Mouse (Mus musculus) erythroblast, embryonic 14.5 days (primary cell): ENCODE data around the gene Dennd2a. TPM values are rescaled to one million over a fixed set of nuclear protein-coding genes. Genes with fewer than 3 reads are reported as not detected.
"Not testable (repeated sequence)": the region's sequence is repeated elsewhere in the genome, so short reads cannot be mapped to it uniquely, and the experiment has no call there.

Experiments used
- H3K27me3 ChIP-seq: 2 replicates; pipeline ENCODE4 v1.6.1; 2012; ENCODE audit warnings: inconsistent platforms; ENCODE audit not compliant: control insufficient read depth
- H3K36me3 ChIP-seq: 2 replicates; pipeline ENCODE4 v1.6.1; 2012; ENCODE audit warnings: mild to moderate bottlenecking, inconsistent platforms; ENCODE audit not compliant: control insufficient read depth
- H3K4me1 ChIP-seq: 2 replicates; pipeline ENCODE4 v1.6.1; 2012; ENCODE audit warnings: inconsistent platforms; ENCODE audit not compliant: control insufficient read depth
- H3K4me3 ChIP-seq: replicated peaks from 2 replicates; pipeline ENCODE3; 2012; ENCODE audit warnings: moderate library complexity, mild to moderate bottlenecking, inconsistent platforms
- H3K9me3 ChIP-seq: 2 replicates; pipeline ENCODE4 v1.6.1; 2012; ENCODE audit warnings: low read length, inconsistent platforms, mixed read lengths; ENCODE audit not compliant: control insufficient read depth
- GATA1 ChIP-seq: IDR thresholded peaks from 2 replicates; pipeline ENCODE4 v1.6.1; 2012; ENCODE audit warnings: low read length, inconsistent platforms, mixed read lengths
- TAL1 ChIP-seq: IDR thresholded peaks from 3 replicates; pipeline ENCODE4 v1.6.1; 2012; ENCODE audit warnings: low read length, inconsistent platforms, mixed read lengths
- polyA plus RNA-seq: library from polyadenylated mRNA; stranded (reverse); fragments of >175 nt; gene quantifications from 2 replicates; pipeline ENCODE4 v1.2.3, GENCODE M21; 2012

Gene Dennd2a
- polyA plus RNA-seq, 1 experiment, result not detected

DNA sequence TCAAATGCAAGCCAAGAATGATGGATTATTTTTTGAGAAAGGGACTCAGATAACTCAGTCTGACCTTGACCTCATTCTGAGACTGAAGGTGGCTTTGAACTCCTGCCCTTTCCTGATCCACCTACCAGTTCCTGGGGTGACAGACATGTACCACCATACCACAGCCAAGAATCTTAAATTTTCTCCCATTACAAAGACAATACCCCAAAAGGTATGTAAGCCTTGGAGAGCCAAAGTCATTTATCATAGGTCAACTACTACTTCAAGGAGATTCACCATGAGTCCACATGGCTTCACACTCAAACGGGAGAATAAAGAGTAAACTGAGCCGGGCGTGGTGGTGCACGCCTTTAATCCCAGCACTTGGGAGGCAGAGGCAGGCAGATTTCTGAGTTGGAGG lies 107.1 kb downstream of the Dennd2a start:
- Histone ChIP-seq H3K9me3 (peaks cover 3% of the 10 kb centered on the region; the same call in 1 of the 2 replicates), H3K4me1 (peaks cover 12% of the 10 kb centered on the region), H3K27me3 (peaks cover 25% of the 10 kb centered on the region), H3K4me3 (no peak overlapping the region), H3K36me3 (no peaks in the 10 kb centered on the region)
- TF ChIP-seq GATA1, result no peak

DNA sequence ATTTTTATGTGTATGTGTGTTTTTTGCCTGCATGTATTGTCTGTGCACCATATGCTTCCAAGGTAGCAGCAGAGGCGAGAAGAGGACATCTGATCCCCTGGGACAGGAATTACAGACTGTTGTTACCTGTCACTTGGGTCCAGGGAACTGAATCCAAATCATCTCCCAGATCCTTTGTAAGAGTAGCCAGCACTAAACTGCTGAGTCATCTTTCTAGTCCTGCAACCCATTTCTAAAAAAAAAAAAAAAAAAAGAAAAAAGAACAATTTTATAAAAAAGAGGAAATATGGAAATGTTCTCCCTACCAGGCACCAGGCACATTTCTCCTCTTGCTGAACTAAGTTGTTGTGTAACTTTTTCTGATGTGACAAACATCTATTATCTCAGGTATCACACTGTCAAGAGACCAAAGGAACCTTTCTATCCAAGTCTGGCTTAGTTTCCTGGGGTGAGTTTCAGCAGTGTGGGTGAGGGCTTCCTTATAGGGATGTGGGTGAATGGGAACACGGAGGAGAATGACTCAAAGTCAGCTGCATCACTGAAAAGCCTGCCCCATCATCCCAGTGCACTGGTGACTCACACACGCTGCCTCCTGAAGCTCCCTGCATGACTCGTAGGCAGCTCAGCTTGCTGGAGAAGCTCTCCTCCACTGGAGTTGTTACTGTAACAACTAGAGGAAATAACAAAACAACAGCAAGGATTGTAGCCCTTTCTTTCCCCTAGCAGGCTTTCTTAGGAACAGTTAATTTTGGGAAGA lies 110.1 kb downstream of the Dennd2a start:
- Histone ChIP-seq H3K4me1 (peaks cover 12% of the 10 kb centered on the region), H3K9me3 (peaks cover 3% of the 10 kb centered on the region; the same call in 1 of the 2 replicates), H3K27me3 (peaks cover 34% of the 10 kb centered on the region), H3K36me3 (no peaks in the 10 kb centered on the region), H3K4me3 (no peak overlapping the region)
- TF ChIP-seq GATA1 (no peak), TAL1 (no peak)

DNA sequence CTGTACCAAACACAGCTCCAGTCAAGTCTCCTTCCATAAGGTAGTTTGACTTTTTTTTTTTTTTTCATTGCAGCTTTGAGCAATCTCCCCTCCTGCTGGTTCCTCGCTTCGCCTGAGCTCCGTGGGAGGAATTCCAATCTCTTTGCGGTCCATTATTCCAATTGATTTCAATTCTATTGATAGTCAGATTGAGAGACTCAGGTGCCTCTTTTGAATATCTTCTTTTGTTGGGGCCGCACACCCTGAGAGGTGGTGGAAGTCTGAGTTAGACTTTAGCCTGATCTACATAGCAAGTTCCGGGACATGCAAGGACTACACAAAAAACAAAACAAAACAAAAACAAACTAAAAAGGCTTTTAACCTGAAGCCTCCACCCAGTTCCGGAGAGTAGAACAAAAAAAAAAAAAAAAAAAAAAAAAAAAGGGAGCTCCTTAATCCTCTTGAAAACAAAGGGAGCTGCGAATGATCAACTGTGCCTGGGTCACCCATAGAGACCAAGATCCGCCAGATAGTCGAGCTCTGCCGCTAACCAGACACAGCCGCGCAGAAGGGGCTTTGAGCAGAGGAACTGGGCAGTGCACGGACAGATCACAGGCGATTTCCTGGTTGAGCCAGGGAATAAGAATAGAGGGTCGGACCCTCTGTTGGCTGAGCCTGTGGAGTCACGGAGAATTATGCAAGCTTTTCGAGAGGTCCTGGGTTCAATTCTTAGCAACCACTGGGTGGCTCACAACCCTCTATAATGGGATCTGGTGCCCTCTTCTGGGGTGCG lies 111.7 kb downstream of the Dennd2a start:
- Histone ChIP-seq H3K4me1 (peaks cover 12% of the 10 kb centered on the region), H3K9me3 (peaks cover 3% of the 10 kb centered on the region; the same call in 1 of the 2 replicates), H3K36me3 (no peaks in the 10 kb centered on the region), H3K4me3 (no peak overlapping the region), H3K27me3 (peaks cover 34% of the 10 kb centered on the region)
- TF ChIP-seq TAL1 (no peak), GATA1 (no peak)

DNA sequence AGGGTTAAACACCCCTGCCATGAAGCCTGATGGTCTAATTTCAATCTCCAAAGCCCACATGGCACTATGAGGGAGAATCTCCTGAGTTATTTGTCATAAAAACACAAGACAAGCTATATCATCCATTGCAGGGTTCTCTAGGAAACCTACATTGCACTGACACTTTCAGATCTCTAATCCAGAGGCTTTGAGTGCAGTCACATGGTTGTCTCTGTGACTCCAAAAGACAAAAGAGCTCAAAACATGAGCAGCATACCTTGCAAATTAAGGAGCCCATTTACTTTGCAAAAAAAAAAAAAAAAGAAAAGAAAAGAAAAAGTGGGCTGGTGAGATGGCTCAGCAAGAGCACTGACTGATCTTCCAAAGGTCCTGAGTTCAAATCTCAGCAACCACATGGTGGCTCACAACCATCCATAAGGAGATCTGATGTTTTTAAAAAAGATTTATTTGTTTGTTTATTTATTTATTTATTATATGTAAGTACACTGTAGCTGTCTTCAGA lies 114.8 kb downstream of the Dennd2a start:
- TF ChIP-seq TAL1 (no peak), GATA1 (no peak)
- H3K36me3 ChIP-seq, result no peaks in the 10 kb centered on the region
- peaks cover 3% of the 10 kb centered on the region; the same call in 1 of the 2 replicates for H3K9me3 ChIP-seq
- peaks cover 12% of the 10 kb centered on the region for H3K4me1 ChIP-seq
- peaks cover 20% of the 10 kb centered on the region for H3K27me3 ChIP-seq
- no peak overlapping the region for H3K4me3 ChIP-seq

DNA sequence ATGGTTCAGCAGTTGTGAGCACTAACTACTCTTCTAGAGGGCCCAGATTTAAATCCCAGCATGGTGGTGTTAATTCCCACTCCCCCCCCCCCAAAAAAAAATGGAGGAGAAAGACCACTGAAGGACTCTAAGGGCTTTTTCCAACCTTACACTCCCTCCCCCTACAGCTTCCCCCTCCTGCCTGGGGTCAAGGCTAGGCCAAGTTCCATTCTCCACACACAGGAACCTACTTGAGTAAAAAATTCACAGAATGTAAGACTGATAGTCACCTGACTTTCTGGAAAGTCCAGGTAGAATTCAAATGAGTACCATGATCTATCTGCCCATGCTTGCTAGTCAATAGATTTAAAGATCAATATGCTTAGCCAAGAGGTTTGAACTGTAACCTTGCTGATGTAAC lies 117.5 kb downstream of the Dennd2a start:
- no peak overlapping the region for H3K4me3 ChIP-seq
- peaks cover 22% of the 10 kb centered on the region for H3K4me1 ChIP-seq
- H3K9me3 ChIP-seq, result no peaks in the 10 kb centered on the region
- no peak for TF ChIP-seq TAL1
- no peak for TF ChIP-seq GATA1
- peaks cover 6% of the 10 kb centered on the region for H3K27me3 ChIP-seq
- H3K36me3 ChIP-seq, result no peaks in the 10 kb centered on the region

DNA sequence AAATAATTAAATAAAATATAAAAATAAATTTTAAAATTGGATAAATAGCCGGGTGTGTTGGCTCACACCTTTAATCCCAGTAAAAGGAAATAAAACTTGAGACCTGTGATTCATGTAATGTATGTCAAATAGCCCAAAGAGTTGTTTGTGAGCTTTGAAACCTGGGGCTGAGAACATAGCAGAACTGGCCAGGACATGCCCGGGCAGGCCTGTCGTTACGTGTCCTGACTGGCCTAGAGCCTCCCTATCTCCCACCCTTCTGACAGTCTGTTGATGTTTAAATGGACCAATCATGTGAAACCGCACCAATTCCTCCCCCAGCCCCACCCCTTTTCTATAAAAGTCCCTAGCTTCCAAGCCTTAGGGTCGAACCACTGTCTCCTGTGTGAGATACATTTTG lies 120.1 kb downstream of the Dennd2a start:
- not testable (repeated sequence) for H3K4me3 ChIP-seq, H3K36me3 ChIP-seq, H3K9me3 ChIP-seq, H3K27me3 ChIP-seq
- peaks cover 48% of the 10 kb centered on the region for H3K4me1 ChIP-seq

DNA sequence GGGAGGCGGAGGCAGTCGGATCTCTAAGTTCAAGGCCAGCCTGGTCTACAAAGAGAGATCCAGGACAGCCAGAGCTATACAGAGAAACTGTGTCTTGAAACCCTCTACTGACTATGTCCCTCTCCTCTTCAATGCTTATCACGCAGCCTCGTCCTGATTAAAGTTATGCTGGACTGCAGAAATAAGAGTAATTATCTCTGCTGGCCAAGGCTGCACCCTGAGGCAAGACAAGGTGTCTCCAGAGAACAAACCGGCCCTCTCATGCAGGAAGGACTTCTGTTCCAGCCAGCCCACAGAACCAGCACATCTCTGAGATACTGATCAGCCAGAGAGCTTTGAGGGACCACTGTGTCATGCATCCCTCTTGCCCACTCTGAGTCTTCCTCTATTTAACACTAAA lies 121.8 kb downstream of the Dennd2a start:
- H3K4me1 ChIP-seq, result peaks cover 61% of the 10 kb centered on the region
- no peak overlapping the region for H3K4me3 ChIP-seq
- no peaks in the 10 kb centered on the region for H3K27me3 ChIP-seq
- no peaks in the 10 kb centered on the region for H3K9me3 ChIP-seq
- H3K36me3 ChIP-seq, result peaks cover 2% of the 10 kb centered on the region; the same call in 1 of the 2 replicates
- TF ChIP-seq TAL1 (peak; percentile 25; the same call in 1 of the 3 replicates), GATA1 (no peak)

DNA sequence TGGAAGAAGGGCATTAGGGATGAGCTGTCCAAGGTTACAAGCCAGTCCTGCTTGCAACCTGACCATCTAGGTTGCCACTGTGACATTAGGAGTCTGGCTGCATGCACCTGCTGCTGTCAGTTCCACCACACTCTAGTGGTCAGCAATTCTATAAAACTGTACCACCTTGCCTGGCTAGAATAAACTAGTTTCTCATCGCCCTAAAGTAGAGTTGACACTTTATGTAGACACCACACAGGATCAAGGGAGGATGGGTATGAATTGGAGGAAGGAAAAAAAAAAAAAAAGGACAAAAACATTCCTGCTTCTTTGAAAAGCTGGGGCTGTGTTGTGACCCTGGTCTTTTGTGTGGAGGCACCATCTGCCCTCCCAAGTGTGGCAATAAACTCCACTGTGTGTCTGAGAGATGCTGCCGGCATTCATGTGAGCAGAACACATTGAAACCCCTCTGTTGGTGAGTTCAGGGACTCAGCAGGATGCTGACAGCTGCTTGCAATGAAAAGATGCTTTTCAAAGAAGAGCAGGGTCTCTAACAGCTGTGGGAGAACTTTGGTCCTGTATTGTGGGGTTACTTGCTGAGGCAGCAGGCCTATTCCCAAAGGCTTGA lies 122.7 kb downstream of the Dennd2a start:
- no peaks in the 10 kb centered on the region for H3K9me3 ChIP-seq
- no peak for TF ChIP-seq TAL1
- TF ChIP-seq GATA1, result no peak

DNA sequence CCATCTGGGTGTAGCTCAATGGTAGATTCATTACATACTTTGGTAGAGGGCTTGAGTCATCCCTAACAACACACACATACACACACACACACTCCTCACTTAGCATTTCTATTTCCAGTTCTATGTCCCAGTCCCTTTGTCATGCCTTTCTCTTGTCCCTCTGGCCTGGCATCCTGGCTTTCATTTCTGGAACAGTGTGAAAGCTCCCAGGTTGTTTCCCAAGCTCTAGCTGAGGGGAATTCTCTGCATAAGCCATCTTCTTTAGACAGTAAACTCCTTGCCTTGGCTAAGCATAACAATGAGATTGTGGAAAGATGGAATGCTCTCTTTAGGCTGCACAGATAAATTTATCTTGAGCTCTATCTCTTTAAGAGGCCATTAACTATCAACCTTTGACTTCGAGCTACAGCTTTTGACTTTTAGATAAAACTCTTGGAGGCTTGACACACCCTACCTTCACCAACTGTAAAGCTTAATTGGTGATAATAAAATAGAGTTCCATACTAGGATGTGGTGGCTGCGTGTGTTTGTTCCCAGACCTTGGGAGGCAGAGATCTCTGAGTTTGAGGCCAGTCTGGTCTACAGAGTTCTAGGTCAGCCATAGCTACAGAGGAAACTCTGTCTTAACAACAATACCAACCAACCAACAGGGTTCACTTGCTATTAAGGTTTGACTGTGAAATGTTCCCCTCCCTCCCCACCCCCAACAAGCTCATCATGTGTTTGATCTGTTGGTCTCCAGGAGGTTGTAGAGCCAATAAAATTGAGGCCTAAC lies 123.4 kb downstream of the Dennd2a start:
- Histone ChIP-seq H3K9me3 (no peaks in the 10 kb centered on the region), H3K27me3 (no peaks in the 10 kb centered on the region), H3K36me3 (peaks cover 2% of the 10 kb centered on the region; the same call in 1 of the 2 replicates), H3K4me1 (peaks cover 75% of the 10 kb centered on the region), H3K4me3 (no peak overlapping the region)
- TF ChIP-seq TAL1, result no peak
- TF ChIP-seq GATA1, result no peak

More for the DNA sequence above, 122.7 kb downstream of the Dennd2a start:
- Histone ChIP-seq H3K4me1 (peaks cover 70% of the 10 kb centered on the region), H3K36me3 (peaks cover 2% of the 10 kb centered on the region; the same call in 1 of the 2 replicates), H3K4me3 (no peak overlapping the region), H3K27me3 (no peaks in the 10 kb centered on the region)
